Comparison of ENCODE assay signal across 23 mouse cellular contexts in the genomic region with DNA sequence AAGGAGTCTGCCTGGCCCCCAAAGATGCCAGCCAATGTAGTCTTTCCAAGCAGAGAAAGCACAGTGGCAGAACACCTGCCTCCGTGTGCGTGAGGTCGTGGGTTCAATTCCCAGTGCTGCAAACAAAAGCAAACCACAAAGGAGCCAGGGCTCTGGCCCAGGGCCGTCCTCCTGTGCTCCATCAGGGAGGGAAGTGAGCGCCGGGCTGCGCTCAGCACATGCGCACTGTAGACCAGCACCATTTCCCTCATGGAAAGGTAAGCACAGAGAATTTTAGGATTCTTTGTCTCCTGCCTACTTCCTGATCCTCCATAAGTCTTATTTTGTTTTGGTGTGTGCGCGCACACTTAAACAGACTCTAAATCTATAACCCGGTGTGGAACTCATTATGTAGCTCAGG. TPM values are rescaled to one million over a fixed set of nuclear protein-coding genes. Genes with fewer than 3 reads are reported as not detected.
"Had no signal": no experiment of that assay in that cellular context is flagged by ENCODE, and none has a peak within 500 bp of the region (broad histone marks: within the 10 kb centered on the region; RNA-seq: fewer than 3 reads in every experiment).

No protein-coding gene starts in this region.

- H3K36me3 ChIP-seq: kidney, embryonic 15.5 days; limb, embryonic 12.5 days; limb, embryonic 15.5 days; lung, embryonic 15.5 days; stomach, embryonic 15.5 days had no signal

- H3K27ac ChIP-seq: kidney, embryonic 15.5 days; left cerebral cortex, adult 2 months; limb, embryonic 12.5 days; limb, embryonic 15.5 days; liver, embryonic 14.5 days; lung, embryonic 15.5 days had no signal

- DNase-seq: kidney, adult 8-10 months; kidney, postnatal 10 days; kidney, postnatal 36 days; layer of hippocampus, postnatal 36 days; left cerebral cortex, postnatal 4 days; lung, adult 18-20 months; lung, postnatal 10 days; lung, postnatal 4 days; midbrain, embryonic 14.5 days; right cerebral cortex, postnatal 4 days; thymus, adult 2 months; thymus, postnatal 14 days; thymus, postnatal 4 days had no signal

- H3K9me3 ChIP-seq: kidney, embryonic 15.5 days; limb, embryonic 12.5 days; limb, embryonic 15.5 days; lung, embryonic 15.5 days; stomach, embryonic 15.5 days had no signal

- H3K9ac ChIP-seq: kidney, embryonic 15.5 days; limb, embryonic 12.5 days; limb, embryonic 15.5 days; liver, embryonic 14.5 days; lung, embryonic 15.5 days; stomach, embryonic 15.5 days had no signal

- H3K4me2 ChIP-seq: kidney, embryonic 15.5 days; limb, embryonic 12.5 days; limb, embryonic 15.5 days; liver, embryonic 11.5 days; lung, embryonic 15.5 days; midbrain, embryonic 11.5 days; stomach, embryonic 15.5 days had no signal

- H3K4me3 ChIP-seq: kidney, embryonic 15.5 days; left cerebral cortex, adult 2 months; limb, embryonic 12.5 days; limb, embryonic 15.5 days; lung, embryonic 15.5 days; stomach, embryonic 15.5 days had no signal

- H3K27me3 ChIP-seq: limb, embryonic 12.5 days; limb, embryonic 15.5 days; lung, embryonic 15.5 days; stomach, embryonic 15.5 days had no signal

RNA-seq across cellular contexts. Expression of a gene that starts 32.0 kb away (rescaled TPM):
- polyA plus RNA-seq: liver, embryonic 11.5 days; neural tube, embryonic 14.5 days had no signal
